Mouse (Mus musculus): ENCODE measurements at regions not wholly inside any gene's neighbourhood (a gene's known extent, or its start where the extent isn't known, plus 50 kb on each side); places are given as distances from the start of the nearest gene placed in this dataset.

GRCm38 (mm10) chr4:81764026-81764867 is 321.6 kb upstream of the Mpdz start:
- no peak overlapping the region for H3K4me3 ChIP-seq (replicated peaks)
- no peak for TF ChIP-seq GATA1 (IDR thresholded peaks at IDR 0.05; ENCODE audit: borderline replicate concordance, low read length)
- no peak for TF ChIP-seq FLI1 (IDR thresholded peaks at IDR 0.05; ENCODE audit: low read length)
- H3K9me3 ChIP-seq = peaks cover 6% of the 10 kb centered on the region; the same call in 1 of the 2 replicates
- H3K27me3 ChIP-seq (replicated peaks) = no peaks in the 10 kb centered on the region
- H3K36me3 ChIP-seq (replicated peaks; ENCODE audit: low read length) = no peaks in the 10 kb centered on the region
- no peaks in the 10 kb centered on the region for H3K4me1 ChIP-seq

- peaks cover 6% of the 10 kb centered on the region; the same call in 1 of the 2 replicates for H3K9me3 ChIP-seq
- no peak overlapping the region for H3K4me3 ChIP-seq (replicated peaks)
- no peak for TF ChIP-seq FLI1 (IDR thresholded peaks at IDR 0.05; ENCODE audit: low read length)
- TF ChIP-seq GATA1 (IDR thresholded peaks at IDR 0.05; ENCODE audit: borderline replicate concordance, low read length) = no peak
- no peaks in the 10 kb centered on the region for H3K36me3 ChIP-seq (replicated peaks; ENCODE audit: low read length)
- H3K27me3 ChIP-seq (replicated peaks) = no peaks in the 10 kb centered on the region
- H3K4me1 ChIP-seq = no peaks in the 10 kb centered on the region
Measured at GRCm38 (mm10) chr4:81763311-81764025, 320.9 kb upstream of the Mpdz start.

- Histone ChIP-seq H3K9me3 (peaks cover 6% of the 10 kb centered on the region; the same call in 1 of the 2 replicates), H3K4me1 (no peaks in the 10 kb centered on the region), H3K4me3 (replicated peaks) (no peak overlapping the region), H3K27me3 (replicated peaks) (no peaks in the 10 kb centered on the region), H3K36me3 (replicated peaks; ENCODE audit: low read length) (no peaks in the 10 kb centered on the region)
- TF ChIP-seq FLI1 (IDR thresholded peaks at IDR 0.05; ENCODE audit: low read length) (no peak), GATA1 (IDR thresholded peaks at IDR 0.05; ENCODE audit: borderline replicate concordance, low read length) (no peak)
Measured at GRCm38 (mm10) chr4:81762592-81763229, 320.1 kb upstream of the Mpdz start.

- Histone ChIP-seq H3K27me3 (replicated peaks) (no peaks in the 10 kb centered on the region), H3K4me3 (replicated peaks) (no peak overlapping the region), H3K36me3 (replicated peaks; ENCODE audit: low read length) (no peaks in the 10 kb centered on the region), H3K9me3 (no peaks in the 10 kb centered on the region), H3K4me1 (no peaks in the 10 kb centered on the region)
- TF ChIP-seq FLI1 (IDR thresholded peaks at IDR 0.05; ENCODE audit: low read length) (no peak), GATA1 (IDR thresholded peaks at IDR 0.05; ENCODE audit: borderline replicate concordance, low read length) (no peak)
Measured at GRCm38 (mm10) chr4:81757905-81758304, 315.3 kb upstream of the Mpdz start.

- H3K4me1 ChIP-seq = no peaks in the 10 kb centered on the region
- H3K36me3 ChIP-seq (replicated peaks; ENCODE audit: low read length) = no peaks in the 10 kb centered on the region
- no peaks in the 10 kb centered on the region for H3K27me3 ChIP-seq (replicated peaks)
- H3K9me3 ChIP-seq = peaks cover 5% of the 10 kb centered on the region; the same call in 1 of the 2 replicates
- no peak overlapping the region for H3K4me3 ChIP-seq (replicated peaks)
- TF ChIP-seq FLI1 (IDR thresholded peaks at IDR 0.05; ENCODE audit: low read length) (no peak), GATA1 (IDR thresholded peaks at IDR 0.05; ENCODE audit: borderline replicate concordance, low read length) (no peak)
Measured at GRCm38 (mm10) chr4:81744629-81745509, 302.3 kb upstream of the Mpdz start.

- Histone ChIP-seq H3K9me3 (peaks cover 5% of the 10 kb centered on the region; the same call in 1 of the 2 replicates), H3K27me3 (replicated peaks) (no peaks in the 10 kb centered on the region), H3K4me1 (no peaks in the 10 kb centered on the region), H3K4me3 (replicated peaks) (no peak overlapping the region), H3K36me3 (replicated peaks; ENCODE audit: low read length) (no peaks in the 10 kb centered on the region)
- TF ChIP-seq GATA1 (IDR thresholded peaks at IDR 0.05; ENCODE audit: borderline replicate concordance, low read length) (no peak), FLI1 (IDR thresholded peaks at IDR 0.05; ENCODE audit: low read length) (no peak)
Measured at GRCm38 (mm10) chr4:81743978-81744628, 301.5 kb upstream of the Mpdz start.

GRCm38 (mm10) chr4:81742536-81743459 is 300.2 kb upstream of the Mpdz start:
- Histone ChIP-seq H3K4me3 (replicated peaks) (no peak overlapping the region), H3K36me3 (replicated peaks; ENCODE audit: low read length) (no peaks in the 10 kb centered on the region), H3K27me3 (replicated peaks) (no peaks in the 10 kb centered on the region), H3K9me3 (peaks cover 5% of the 10 kb centered on the region; the same call in 1 of the 2 replicates), H3K4me1 (no peaks in the 10 kb centered on the region)
- no peak for TF ChIP-seq GATA1 (IDR thresholded peaks at IDR 0.05; ENCODE audit: borderline replicate concordance, low read length)
- no peak for TF ChIP-seq FLI1 (IDR thresholded peaks at IDR 0.05; ENCODE audit: low read length)

- Histone ChIP-seq H3K36me3 (replicated peaks; ENCODE audit: low read length) (no peaks in the 10 kb centered on the region), H3K4me1 (no peaks in the 10 kb centered on the region), H3K4me3 (replicated peaks) (no peak overlapping the region), H3K9me3 (no peaks in the 10 kb centered on the region), H3K27me3 (replicated peaks) (no peaks in the 10 kb centered on the region)
- TF ChIP-seq FLI1 (IDR thresholded peaks at IDR 0.05; ENCODE audit: low read length) (no peak), GATA1 (IDR thresholded peaks at IDR 0.05; ENCODE audit: borderline replicate concordance, low read length) (no peak)
Measured at GRCm38 (mm10) chr4:81734391-81734790, 291.8 kb upstream of the Mpdz start.
